Mouse (Mus musculus) large intestine, adult 2 months (tissue): ENCODE measurements at regions not wholly inside any gene's neighbourhood (a gene's known extent, or its start where the extent isn't known, plus 50 kb on each side); places are given as distances from the start of the nearest gene placed in this dataset.

Source experiments
- DNase-seq: peaks from one replicate; pipeline ENCODE4 v3.0.0-alpha.2; 2012; ENCODE audit warnings: low read depth, low spot score
- WGBS: fragments of 180-500 bp; shearing (Covaris S2); methylation state at CpG from one replicate; pipeline ENCODE4 v1.1.7; 2018; 5-methylcytosine and 5-hydroxymethylcytosine counted together

DNA sequence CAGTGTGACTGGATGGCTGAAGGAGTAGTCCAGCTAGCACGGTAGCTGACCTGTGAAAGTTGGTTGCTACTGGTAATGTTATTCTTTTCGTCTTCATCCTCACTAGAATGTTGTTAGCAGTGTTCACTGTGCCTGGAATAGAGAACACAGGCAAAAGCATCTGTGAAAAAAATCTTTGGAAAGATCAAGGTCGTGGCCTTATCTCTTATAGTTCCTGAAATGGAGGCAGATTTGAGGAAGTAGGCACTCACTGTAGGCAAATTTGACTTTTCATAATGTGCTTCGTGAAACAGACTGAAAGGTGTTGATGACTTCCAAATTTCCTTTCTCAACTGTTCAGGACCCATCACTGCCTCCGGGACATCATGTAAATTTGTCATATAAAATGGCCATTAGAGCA lies 124.5 kb upstream of the Adamts9 start:
- DNase-seq, result no peak
- WGBS, result 86% methylated on average over 5 of the region's 5 CpGs

DNA sequence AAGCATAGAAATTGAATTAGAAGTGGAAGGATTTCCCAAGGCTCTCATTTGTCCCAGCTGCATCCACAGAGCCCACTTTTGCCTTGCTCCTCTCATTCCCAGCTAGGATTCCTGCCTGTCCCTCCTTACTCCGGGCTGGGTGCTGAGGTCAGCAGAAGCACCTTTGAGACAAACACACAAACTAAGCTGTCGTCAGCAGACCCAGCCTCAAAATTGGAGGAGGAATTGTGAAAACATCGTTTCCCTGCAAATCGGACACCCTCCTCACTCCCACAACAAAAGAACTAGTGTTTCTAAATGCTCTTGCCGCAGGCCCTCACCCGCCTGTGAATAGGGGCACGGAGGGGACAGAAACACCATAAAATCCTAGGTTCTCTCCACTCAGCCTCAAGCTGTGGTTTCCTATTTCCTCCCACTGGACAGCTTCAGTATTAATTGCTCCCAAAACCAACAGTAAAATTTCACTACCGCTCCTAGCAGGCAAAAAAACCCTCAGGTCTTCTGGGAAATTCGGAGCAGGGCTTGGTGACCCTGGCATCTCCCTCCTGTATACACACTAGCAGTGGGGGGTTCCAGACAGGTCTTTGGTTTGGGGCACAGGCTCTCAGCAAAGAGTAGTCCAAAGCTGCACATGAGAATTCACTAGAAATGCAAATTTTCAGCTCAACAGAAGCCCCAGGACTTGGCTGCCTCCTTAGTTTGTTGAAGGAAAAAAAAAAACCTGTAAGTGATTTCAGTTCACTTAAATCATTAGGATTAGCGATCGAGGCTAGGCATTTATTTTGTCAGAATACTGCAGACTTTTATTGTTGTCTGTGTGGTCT lies 123.5 kb upstream of the Adamts9 start:
- no peak for DNase-seq
- 31% methylated on average over 11 of the region's 11 CpGs for WGBS

DNA sequence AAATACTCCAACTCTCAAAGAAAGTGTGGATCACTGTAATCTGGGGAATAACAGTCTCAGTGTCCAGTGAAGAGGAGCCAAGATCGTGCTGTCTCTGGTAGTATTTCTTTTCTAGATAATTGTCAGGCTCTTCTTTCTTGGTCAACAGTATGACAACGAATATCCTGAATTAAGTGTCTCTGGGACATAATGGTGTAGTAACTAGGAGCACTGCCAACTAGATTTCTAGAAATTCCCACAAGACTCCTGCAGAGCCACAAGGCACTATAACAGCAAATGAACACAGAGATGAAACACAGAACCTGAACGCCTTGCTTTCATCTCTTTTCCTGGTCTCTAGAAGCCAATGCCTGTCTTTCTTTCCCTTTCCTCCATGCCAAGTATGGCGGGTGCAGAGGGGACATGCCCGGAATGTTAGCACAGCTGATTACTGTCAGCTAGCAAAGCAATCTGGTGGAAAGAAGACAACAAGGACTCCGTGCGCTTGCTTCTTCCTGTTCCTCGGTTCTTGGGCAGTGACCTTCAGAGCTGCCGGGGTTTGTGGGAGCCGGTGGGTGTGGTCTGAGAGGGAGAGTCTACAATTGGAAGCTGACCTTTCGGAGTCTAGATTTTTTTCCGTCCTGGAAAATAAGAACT lies 122.7 kb upstream of the Adamts9 start:
- 15% methylated on average over 12 of the region's 12 CpGs for WGBS
- DNase-seq, result peak; percentile 3

DNA sequence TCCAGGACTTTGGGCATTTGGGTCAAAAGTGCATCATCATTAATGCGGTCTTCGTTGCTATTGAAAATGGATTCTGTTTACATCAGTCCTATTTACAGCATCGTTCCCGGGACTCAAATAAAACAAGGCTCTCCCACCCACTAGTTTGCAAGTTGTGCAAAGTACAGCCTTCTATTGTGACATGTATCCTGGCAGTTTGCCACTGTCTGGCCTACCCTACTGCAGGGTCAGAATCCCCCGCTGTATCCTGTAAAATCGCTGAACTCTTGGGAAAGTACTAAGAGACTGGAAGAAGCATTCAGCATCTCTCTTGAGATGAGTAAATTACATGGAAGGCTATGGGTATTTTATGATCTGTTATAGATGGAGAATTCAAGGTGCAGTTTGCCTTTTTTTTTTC lies 122.1 kb upstream of the Adamts9 start:
- 62% methylated on average over 6 of the region's 6 CpGs for WGBS
- DNase-seq, result no peak

DNA sequence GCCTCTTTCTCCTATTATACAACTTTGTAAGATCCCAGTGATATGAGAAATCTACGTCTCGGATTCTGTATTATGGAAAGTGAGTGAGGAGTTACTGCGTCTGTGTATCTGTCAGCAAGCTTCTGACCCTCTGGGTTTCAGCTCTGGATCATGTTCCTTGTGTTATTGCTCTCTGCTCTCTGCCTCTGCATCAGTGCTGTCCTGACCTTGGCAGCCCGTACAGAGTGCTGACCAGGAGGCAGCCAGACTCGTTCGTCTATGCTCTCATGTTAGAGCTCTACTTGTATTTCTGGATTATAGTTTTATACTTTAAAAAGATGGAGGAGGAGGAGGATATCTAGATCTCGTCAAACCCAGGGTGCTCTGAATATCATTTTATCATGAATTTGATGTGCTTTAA lies 121.1 kb upstream of the Adamts9 start:
- no peak for DNase-seq
- WGBS, result 85% methylated on average over 7 of the region's 7 CpGs

DNA sequence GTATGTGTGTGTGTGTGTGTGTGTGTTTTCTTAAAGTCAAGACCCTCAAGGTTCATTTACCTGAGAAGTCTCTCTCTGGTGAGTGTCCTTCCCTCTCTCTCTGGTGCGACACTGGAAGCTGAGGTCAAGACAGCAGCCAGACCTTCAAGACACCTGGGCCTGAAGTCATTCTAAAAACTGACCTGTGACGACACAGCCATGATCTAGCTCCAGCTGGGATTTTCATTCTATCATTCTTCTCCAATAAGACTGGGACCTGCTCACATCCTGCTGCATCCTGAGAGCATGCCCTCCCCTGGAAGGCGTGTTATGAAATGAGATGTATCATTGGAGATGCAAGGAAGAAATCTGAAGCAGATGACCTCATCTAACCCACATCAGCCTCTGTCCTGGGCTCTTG lies 118.4 kb upstream of the Adamts9 start:
- WGBS, result 73% methylated on average over 3 of the region's 3 CpGs
- no peak for DNase-seq

DNA sequence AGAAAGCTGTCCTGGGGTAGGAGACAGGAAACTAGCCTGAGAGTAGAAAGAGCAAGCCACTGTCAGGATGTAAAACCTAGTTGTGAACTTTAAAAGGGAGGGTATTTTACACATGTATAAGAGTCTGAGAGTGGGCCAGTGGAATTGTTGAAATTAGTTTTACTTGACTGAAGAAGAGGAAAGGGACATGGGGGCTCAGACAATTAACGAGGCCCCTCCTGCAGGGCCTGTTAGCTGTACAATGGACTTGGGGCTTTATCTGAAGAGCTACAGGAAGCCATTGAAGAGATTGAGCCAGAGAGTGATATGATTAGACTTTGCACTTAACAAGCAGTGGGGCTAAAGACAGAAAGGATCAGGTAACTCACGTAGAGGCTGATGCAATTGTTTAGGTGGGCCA lies 102.2 kb upstream of the Adamts9 start:
- DNase-seq, result no peak
- WGBS, result 69% methylated on average over 2 of the region's 2 CpGs

DNA sequence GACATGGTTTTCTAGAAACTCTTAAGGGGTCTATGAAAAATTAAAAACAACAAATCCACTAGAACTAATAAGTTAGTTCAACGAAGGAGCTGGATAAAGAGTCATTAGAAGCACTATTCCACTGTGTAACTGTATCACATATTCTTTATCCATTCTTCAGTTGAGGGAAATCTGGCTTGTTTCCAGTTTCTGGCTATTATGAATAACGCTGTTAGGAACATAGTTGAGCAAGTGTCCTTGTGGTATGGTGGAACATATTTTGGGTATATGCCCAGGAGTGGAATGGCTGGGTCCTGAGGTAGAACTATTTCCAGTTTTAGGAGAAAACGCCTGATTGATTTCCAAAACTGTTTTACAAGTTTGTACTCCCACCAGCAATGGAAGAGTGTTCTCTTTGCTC lies 97.7 kb upstream of the Adamts9 start:
- 76% methylated on average over 3 of the region's 3 CpGs for WGBS
- DNase-seq, result no peak

DNA sequence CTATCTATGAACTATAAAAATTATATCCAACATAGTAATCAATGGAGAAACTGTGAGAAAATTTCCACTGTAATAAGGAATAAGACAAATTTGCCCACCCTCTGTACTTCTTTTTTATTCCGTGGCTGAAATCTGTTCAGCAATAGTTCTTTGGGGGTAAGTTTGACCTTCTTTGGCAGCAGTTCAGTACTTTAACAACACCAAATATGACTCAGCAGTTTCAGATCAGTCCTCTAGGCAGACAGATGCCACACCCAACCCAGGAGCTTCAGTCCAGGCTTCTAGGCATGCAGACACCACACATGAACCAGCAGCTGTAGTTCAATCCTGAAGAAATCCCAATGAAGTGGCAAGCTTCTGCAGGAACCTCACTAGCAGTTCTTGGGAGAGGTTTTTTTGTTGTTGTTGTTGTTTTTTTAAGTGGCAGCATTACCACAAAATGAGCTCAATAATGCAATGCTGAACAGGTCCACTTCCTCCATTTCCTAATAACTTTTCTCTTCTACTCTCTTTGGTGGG lies 88.6 kb upstream of the Adamts9 start:
- DNase-seq, result no peak

DNA sequence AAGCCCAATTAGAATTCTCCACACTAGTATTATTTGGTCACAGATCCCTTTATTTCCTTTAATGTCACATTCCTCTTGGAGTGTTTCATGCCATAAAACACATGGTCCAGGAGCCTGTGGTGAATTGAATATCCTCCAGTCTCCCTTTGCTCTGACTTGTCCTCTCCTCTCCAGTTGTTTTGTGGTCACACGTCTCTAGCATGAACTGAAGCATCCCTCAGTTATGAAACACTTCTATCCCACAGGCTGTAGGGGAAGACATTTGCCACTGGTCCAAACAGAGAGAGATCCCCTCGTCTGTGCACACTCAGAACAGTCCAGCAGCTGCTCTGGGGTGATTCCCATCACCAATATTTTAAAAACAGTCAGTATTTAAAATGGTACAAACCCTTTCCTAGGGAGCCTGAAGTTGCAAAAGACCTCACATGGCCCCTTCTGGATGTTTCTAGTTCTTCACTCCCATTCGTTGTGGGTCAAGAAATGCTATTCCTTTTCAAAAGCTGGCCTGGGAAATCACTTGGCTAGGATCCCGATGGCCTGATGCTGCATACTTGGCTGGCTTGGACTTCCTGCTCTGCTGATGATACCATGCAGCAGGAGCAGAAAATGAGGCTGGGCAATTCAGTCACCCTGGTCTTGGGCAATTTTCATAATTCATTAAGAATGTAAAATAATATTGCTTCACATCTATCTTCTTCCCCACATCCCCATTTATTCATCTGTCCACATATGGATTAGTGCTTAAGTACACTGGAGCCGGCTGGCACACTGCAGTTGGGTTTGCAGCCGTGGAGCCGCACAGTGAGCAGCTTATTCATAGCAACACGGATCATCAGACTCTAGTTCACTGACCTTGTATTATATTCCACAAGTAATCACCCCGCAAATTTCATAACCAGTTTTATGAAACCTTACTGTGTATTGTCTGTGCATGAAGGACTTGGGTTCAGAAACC lies 83.1 kb upstream of the Adamts9 start:
- 57% methylated on average over 9 of the region's 9 CpGs for WGBS
- DNase-seq, result no peak

More for the DNA sequence above, 88.6 kb upstream of the Adamts9 start:
- WGBS, result 47% methylated on average over 1 of the region's 1 CpGs

DNA sequence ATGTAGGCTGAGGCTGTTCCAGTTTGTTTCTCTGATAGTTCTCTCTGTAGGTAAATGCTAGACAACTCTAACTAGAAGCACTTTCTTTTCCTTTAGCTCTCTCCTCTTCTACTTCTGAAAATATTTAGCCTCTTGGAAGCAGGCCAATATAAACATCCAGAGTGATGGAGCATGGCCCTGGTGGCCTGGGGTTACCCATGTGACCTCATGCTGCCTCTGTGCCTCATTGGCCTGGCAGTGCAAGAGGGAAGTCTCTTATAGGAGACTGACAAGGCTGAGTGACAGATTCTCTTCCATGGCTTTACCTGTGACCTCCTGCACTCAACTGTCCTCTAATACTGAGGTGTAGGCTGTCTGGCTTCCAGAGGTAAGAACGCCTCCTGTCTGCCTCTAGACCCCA lies 71.2 kb upstream of the Adamts9 start:
- no peak for DNase-seq
- 95% methylated on average over 1 of the region's 1 CpGs for WGBS

DNA sequence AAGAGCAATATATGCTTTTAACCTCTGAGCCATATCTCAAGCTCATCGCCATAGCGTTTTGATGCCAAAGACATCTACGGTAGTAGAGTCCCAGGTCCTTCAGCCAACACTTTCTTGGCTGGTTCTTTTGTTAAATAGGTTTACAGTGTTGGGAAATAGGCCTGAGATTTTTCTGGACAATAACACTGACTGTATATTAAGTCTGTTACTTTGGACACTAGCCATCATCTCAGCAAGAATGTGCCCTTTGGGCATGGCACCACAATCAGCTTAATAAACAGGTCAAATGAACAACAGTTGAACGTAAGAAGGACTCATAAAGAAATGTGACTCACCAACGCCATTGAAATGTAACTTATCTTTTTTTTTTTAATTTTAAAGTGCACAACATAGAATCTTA lies 68.6 kb upstream of the Adamts9 start:
- DNase-seq, result no peak
- 78% methylated on average over 5 of the region's 5 CpGs for WGBS

DNA sequence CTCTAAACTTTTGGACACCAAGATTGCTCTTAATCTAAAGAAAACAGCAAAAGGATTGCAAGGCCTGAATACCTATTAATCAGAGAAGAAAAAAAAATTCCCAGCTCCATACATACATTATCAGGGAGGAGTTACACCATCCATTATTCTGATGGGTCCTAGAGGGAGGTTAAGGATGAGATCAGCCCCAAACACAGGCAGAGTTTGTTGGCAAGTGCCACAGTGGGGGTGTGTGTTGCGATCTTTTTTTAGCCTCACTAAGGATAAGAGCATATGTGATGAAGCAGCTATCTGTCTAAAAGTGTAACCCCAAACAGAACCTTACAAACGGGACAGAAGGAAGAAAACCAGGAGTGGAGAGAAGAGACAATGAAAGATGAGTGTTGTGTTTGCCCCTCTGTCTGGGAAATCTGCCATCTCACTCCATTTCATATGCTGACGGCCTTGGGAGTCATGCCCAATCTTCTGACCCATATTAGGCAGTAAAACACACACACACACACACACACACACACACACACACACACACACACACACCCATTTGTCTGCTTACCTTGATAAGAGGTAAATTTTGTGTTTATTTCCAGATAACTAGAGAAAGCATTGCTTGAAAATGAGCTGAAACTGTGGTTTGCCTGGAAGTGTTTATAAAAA lies 61.4 kb upstream of the Adamts9 start:
- DNase-seq, result no peak
- WGBS, result 36% methylated on average over 3 of the region's 3 CpGs

DNA sequence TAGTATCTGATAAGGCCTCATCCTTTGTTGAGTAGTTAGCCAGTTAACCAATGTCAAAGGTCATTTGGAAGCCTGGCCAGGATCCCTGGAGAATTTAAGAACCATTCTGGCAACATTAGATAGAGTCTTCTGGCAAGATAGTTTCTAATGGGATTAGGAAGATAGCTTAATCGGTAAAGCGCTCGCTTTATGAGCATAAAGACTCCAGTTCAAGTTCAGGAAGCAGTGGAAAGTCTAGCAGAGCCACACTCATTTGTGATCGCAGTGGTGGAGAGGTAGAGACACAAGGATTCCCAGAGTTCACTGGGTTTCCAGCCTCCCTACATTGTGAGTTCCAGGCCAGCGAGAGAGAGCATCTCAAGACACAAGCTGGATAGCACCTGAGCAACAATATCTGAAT lies 60.5 kb upstream of the Adamts9 start:
- DNase-seq, result no peak
- 97% methylated on average over 5 of the region's 5 CpGs for WGBS

DNA sequence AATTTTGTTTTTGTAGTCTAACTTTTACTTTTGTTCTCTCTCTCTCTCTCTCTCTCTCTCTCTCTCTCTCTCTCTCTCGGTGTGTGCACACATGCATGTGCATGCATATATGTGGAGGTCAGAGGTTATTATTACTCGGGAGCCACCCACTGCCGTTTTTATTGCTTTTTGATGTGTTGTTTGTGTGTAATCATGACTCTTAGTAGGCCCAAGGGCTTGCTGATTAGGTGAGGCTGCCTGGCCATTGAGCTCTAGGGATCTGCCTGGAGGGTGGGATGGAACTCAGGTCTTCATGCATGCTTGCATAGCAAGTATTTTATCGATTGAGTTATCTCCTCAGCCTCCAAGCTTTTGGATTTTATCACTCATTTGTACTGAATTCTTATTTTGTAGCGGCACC lies 50.4 kb upstream of the Adamts9 start:
- WGBS, result 78% methylated on average over 5 of the region's 5 CpGs

More for the DNA sequence above, 50.4 kb upstream of the Adamts9 start:
- no peak for DNase-seq
